Mouse (Mus musculus) embryo, embryonic 11.5 days (tissue): ENCODE measurements around the gene Padi2.

ENCODE experiments used
- DNase-seq: peaks from one replicate; pipeline ENCODE4 v3.0.0-alpha.2; 2012; ENCODE audit warnings: low read depth, low spot score

Padi2 gene

GRCm38 (mm10) chr4:140959128-140959679 lies 53.1 kb downstream of the Padi2 start:
- no peak for DNase-seq

DNA sequence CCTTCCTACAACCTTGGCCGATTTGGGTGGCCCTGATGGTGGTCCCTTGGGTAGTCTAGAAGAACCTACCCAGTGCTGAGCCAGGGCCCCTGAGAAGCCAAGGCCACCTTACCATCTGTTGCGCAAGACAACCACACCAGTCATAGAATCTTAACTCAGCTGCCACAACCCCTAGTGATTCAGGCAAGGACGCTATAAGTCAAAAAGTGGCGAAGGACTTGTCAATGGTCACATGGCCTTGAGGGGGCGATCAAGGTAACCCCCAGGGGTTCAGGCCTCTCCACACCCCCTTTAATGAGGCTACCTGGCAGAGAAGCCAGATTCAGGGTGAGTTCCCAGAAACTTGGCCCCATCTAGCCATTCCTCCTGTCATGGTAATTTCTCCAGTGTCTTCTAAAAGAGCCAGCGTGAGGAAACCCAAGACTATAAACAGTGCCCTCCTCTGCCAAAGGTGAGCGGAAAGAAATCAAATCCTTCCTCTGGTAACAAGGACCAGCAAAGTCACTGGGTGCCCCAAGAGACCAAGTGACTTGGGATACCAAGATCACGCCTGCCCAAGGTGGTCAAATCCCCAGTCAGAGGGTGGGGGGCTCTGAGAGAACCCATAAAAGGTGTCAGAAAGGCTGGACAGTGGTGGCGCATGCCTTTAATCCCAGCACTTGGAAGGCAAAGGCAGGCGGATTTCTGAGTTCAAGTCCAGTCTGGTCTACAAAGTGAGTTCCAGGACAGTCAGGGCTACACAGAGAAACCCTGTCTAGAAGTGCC lies 53.8 kb downstream of the Padi2 start:
- DNase-seq = no peak

DNA sequence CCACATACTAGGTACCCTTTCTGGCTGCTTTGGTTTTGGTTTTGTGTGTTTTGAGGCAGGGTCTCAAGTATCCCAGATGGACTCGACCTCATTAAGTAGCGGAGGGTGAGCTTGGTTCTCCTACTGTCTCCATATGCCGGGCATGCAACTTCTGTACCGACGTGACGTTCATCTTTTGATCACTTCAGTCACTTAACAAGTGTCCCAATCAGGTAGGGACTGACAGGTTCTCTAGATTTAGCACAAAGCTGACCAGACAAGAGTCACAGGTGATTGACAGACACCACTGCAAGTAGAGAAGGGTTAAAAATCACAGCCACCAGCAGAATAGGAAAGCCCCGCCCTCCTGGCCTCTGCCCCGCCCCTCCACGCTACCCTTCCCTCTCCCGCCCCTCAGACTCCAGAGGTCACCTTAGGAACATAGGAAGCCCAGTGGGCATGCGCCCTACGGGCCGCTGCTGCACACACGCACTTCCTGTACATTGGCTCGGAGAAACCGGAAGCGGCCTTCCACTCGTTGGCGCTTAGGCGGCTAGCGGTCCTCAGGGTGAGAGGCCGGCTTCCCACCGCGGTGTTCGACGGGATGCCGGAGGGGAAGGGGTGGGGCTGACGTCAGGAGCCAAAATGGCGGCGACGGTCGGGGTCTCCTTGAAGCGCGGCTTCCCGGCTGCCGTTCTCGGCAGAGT lies 54.8 kb downstream of the Padi2 start, which contains the start of gene Sdhb:
Gene Sdhb, plus strand, starts transcription at position 423 of the 686 bp plus-strand sequence.
- DNase-seq = peak; percentile 96

- no peak for DNase-seq
These were observed 55.5 kb downstream of the Padi2 start for GRCm38 (mm10) chr4:140961467-140962206.

DNA sequence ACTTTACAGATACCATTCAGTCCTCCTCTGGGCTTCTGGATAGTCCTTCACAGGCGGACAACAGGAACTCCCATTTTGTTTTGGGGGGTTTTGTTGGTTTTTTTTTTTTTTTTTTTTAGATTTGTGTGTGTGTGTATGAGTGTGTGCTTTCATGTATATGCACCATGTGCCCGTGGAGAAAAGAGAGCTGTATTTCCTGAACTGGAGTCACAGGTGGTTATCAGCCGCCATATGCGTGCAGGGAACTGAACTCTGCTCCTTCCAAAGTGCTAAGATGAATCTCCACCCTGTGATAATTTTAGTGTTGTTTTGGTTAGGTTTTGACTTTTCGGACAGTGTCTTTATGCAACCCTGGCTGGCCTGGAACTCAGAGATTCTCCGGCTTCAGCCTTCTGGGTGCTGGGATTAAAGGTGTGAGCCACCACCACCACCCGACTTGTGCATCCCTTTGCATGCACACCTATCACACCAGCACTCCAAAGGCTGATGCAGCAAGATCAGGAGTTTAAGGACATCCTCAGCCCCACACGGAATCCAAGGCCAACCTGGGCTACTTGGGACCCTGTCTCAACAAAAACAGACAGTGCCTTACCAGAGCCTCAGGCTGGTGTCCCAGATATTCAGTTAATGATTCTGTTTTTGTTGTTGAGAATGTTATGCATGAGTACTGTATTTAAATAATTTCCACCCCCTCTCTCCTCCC lies 56.2 kb downstream of the Padi2 start:
- no peak for DNase-seq

- no peak for DNase-seq
These were observed 56.8 kb downstream of the Padi2 start for GRCm38 (mm10) chr4:140962950-140963349.

- DNase-seq = no peak
These were observed 57.9 kb downstream of the Padi2 start for GRCm38 (mm10) chr4:140963941-140964597.

DNA sequence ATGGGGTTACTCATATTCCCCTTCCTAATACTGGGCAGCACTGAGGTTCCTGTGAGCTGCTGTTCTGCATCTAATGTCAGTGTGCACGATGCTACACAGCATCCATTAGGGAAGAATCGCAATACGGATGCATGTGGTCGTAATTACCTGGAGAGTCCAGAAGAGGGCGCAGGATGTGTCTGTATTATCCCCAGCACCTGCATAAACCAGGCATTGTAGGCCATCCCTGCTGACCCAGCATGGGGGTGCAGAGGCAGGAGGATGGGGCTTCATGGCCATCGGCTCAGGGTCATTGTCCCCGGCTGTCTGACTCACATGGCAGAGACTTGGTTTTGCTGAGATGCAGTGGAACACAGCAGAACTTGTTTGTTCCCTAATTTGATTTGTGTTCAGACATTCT lies 58.5 kb downstream of the Padi2 start:
- peak; percentile 66 for DNase-seq

DNA sequence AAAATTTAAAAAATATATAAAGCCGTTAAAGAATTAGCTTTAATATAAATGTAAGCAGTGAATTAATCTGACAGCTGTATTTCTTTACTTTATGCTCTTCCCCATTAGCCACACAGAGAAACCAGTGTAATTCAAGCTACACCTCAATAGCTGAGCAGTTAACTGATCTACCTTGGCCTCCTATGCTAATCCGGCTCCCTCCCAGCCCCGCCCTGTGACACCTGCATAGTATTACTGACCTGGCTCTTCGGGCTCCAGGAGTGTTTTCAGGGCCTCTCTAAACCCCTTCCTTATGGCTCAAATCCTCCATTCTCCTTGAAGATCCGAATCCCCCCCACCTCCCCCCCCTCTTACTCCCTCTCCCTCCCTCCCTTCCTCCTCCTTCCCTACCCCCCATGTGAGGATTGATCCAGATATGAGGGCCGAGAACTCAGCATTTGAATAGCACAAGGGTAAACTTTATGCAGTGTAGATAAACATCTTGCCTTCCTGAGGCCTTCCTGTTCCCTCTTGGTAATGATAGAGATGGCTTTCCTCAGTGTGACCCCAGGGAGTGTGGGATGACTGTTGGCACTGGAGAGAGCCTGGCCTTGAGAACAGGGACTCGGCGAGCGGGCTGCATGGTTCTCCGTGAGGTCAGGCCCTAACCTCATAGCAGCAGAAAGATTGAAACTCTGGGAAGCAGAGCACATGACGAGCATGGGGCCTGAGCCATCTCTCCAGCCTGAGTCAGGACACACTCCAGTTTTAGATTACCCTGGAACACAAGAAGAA lies 61.4 kb downstream of the Padi2 start:
- DNase-seq = no peak

DNA sequence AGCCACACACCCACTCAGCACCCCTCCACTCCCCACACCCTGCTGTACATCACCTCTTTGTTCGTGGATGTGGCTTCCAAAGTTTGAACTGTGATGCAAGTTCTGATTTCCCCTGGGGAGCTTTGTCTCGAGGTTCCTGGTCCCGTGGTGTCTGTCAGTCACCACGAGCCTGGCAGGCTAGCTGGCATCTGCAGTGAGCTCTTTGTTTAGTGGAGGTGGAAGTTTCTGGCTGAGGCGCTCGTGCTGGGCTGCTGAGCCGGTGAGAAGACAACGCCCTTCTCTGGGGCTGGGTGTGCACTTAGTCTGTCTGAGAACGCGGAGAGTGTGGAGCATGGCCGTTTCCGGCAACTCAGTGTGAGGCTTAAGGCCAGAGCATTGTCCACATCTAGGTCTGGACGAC lies 65.5 kb downstream of the Padi2 start:
- no peak for DNase-seq

DNA sequence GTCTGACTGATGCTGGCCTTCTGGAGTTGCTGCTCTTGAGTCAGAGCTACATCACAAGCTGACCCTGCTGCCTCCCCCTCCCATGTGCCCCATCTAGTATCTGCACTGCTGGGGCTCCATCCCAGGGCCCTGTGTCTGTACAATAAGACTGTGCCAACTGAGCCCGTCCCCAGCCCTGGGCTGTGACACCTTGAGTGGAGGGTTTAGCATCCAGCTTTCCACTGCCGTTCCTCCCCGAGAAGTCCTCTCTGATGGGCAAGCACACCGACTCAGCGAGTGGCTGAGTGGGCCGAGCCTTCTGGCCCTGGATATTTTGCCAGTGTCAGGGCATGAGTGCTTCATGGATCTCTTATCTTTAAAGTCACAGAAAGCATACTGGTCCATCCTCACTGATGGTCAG lies 68.3 kb downstream of the Padi2 start:
- no peak for DNase-seq

GRCm38 (mm10) chr4:140975356-140975755 lies 69.2 kb downstream of the Padi2 start:
- no peak for DNase-seq

- DNase-seq = no peak
These were observed 71.1 kb downstream of the Padi2 start for GRCm38 (mm10) chr4:140977278-140977677.

GRCm38 (mm10) chr4:140977886-140978692 lies 71.9 kb downstream of the Padi2 start:
- DNase-seq = no peak

DNA sequence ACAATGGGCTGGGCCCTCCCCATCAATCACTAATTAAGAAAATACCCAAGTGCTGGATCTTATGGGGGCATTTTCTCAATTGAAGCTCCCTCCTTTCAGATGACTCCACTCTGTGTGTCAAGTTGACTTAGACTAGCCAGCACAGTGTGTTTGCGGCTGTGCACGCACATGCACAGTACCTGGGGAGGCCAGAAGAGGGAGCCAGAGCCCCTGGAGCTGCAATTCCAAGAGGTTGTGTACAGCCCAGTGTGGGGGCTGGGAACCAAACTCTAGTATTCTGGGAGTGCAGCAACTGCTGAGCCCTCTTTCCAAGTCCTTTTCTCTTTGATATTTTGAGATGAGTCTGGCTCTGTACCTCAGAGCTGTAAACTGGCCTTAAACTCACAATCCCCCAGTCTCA lies 75.5 kb downstream of the Padi2 start:
- DNase-seq = no peak

GRCm38 (mm10) chr4:140982808-140983207 lies 76.7 kb downstream of the Padi2 start:
- DNase-seq = no peak

DNA sequence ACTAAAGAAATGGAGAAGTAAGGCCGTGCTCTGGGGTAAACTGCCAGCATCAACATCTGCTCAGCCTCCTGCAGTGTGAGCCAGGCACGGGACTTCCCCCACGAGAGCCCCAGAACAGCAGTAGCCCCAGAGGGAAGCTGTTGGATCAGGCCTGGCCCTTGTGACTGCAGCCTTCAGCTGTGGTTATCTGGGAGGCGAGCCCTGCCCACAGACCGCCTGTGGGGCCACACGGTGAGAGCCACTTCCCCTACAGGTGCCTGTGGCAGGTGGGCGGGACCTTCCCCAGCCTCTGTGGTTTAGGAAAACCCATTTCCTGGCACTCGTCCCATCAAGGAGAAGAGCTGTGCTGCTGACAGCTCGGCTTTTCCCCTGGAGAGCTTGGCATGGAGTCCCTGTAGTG lies 77.3 kb downstream of the Padi2 start:
- no peak for DNase-seq

GRCm38 (mm10) chr4:140984544-140984943 lies 78.4 kb downstream of the Padi2 start:
- DNase-seq = no peak

DNA sequence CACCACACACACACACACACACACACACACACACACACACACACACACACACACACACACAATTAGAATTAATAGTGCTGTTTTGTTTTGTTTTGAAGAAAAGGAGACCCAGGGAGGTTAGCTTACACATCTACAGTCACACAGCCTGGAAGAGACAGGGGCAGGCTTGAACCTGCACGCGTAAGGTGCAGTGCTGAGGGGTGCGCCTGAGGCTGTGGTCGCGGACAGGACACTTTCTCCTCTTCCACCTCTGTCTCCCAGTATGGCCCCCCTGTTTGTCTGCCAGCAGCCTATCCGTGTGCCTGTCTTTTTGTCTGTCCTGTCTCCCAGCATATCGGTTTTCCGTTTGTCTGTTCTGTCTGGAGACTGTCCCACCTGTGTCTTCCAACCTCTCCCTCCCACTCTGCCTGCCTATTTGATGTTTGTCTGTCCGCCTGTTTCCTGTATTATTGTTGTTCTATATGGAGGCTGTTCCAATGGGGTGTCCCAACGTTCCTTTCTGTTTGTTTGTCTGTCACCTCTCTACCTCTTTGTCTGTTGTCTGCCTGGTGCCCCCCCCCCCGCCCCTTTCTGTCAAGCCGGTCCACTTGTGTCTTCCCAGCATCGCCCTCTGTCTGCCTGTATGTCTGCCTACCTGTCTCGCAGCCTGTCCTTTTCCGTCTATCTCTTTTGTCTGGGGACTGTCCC lies 80.0 kb downstream of the Padi2 start:
- DNase-seq = no peak
